Mouse (Mus musculus): ENCODE results near the gene Arhgap25. TPM values are rescaled to one million over a fixed set of nuclear protein-coding genes. Genes with fewer than 3 reads are reported as not detected.
A peak's percentile ranks its signal among the peaks of the same experiment; 100 is the strongest.

The Arhgap25 gene
- polyA plus RNA-seq, 1 experiment from 2014 or later, result 1.6 TPM

DNA sequence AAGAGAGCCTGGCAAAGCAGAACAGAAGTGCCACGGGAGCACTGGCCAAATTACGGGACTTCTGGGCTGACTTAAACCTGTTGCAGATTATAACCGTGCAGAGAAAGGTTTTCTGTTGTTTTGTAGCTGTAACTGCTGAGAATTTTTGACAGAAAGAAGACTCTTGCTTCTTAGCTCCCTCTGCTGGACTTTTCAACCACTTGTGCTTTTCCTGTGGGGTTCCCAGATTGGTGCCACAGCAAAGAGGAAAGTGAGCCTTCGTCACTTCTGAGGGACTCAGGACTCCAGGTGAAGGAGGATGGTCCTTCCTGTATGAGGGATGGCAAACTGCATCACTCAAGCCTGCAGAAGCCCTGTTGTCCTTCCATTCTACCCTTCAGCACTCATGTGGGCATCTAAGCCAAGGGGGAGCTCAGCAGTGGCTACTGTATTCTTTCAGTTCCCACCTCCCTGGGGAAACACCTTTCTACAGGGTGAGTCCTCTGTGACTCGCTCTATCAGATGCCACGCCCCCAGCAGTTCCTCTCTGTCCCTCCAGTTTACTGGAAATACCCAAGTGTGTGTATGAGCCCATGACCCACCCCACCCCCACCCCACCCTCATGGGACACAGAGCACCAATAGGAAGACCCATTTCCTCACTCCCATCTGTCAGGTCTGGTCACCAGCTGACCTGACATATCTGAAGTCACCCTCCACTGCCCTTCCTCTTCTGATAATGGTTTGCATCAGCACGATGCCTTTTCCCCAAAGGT is 19.2 kb upstream of the Arhgap25 start:
- Histone ChIP-seq H3K9me3 (no peaks in the 10 kb centered on the region), H3K4me1 (no peaks in the 10 kb centered on the region; the same call in 1 of the 2 replicates), H3K4me3 (replicated peaks) (no peak overlapping the region), H3K27me3 (no peaks in the 10 kb centered on the region), H3K4me2 (no peak overlapping the region), H3K27ac (no peak overlapping the region), H3K9ac (no peak overlapping the region), H3K36me3 (replicated peaks) (no peaks in the 10 kb centered on the region)
- ATAC-seq (ENCODE audit: low FRiP score), result no peak
- 65% methylated on average over 7 of the region's 7 CpGs for WGBS

DNA sequence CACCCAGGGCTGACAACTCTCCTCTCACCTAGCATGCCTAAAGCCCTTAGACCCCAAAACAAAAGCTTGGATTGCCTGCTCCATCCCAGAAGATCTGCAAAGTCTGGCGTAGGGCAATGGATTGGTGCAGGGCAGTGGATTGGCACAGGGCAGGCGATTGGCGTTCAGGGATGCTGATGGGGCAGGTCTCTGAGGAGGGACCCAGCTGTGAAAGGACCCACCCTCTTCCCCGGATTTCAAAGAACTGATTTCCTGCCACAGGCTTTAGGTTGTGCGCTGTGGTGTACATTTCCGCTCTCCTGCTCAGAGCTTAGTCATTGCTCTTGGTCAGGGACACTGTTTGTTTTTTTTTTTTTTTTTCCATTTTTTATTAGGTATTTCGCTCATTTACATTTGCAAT is 14.8 kb upstream of the Arhgap25 start:
- 86% methylated on average over 7 of the region's 7 CpGs for whole genome bisulfite sequencing
- no peak for ATAC-seq (ENCODE audit: low FRiP score)
- Histone ChIP-seq H3K4me3 (replicated peaks) (no peak overlapping the region), H3K4me2 (no peak overlapping the region), H3K27ac (no peak overlapping the region), H3K4me1 (peaks cover 13% of the 10 kb centered on the region), H3K9me3 (peaks cover 10% of the 10 kb centered on the region; the same call in 1 of the 2 replicates), H3K27me3 (no peaks in the 10 kb centered on the region), H3K9ac (no peak overlapping the region), H3K36me3 (replicated peaks) (0 out of 2 replicates have a peak, but pooled peaks cover 7% of the 10 kb centered on the region)

DNA sequence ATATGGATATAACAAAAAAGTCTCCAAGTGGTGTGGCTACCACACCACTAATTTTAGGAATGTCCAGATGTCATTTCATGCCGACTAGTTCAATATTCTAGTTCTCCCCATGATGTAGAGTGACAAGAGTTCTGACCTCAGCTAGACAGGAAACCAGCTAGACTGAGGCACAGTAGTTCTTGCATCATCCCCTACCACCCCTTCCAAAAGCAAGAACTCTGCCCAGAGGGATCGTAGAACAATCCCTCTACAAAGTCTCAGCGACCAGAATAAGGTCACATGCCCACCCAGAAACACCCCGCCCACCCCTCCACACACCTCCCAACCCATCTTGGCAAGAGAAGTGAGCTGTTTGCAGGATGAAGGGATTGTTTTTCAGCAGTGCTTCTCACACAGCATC is 14.4 kb upstream of the Arhgap25 start:
- H3K4me3 ChIP-seq (replicated peaks), result no peak overlapping the region
- 0 out of 2 replicates have a peak, but pooled peaks cover 7% of the 10 kb centered on the region for H3K36me3 ChIP-seq (replicated peaks)
- WGBS, result 95% methylated on average over 4 of the region's 4 CpGs
- no peak for ATAC-seq (ENCODE audit: low FRiP score)
- peaks cover 10% of the 10 kb centered on the region; the same call in 1 of the 2 replicates for H3K9me3 ChIP-seq
- no peak overlapping the region for H3K4me2 ChIP-seq
- peaks cover 13% of the 10 kb centered on the region for H3K4me1 ChIP-seq
- H3K27ac ChIP-seq, result no peak overlapping the region
- H3K9ac ChIP-seq, result no peak overlapping the region
- no peaks in the 10 kb centered on the region for H3K27me3 ChIP-seq

DNA sequence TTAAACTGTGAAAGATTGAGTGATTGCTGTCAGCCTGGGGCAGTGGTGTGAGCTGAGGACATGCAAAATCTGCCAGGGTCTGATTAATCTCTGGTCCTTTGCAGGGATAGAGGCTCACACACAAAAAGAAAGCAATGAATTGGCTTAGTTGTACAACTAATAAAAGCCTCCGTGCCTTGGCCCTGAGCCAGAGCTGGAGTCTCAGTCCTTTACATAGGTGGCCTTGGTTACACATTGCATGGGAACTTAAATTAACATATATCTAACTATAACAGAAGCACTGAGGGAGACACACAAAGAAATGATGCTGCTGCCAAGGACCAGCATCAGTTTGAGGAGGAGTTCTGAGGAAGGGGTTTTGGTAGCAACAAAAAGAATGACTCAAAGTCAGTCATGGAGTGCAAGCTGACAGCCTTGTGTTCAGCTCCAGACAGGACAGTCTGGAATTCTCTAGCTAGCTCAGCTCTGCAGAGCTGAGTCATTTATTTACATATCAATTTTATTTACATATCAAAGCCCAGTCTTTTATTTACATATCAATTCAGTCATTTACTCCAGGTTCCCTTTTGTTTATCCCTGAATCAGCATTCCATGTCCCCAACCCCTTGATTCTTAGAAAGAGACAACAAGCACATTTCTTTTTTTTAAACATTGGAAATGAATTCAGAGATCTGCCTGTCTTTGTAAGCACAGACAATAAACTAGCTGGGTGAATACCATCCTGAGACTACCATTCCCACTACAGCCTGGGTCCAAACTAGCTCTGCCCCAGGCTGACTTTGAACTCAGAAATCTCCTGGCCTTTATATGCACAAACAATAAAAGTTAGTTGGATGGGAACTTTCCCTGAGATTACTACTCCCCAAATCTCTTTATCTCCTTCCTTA is 12.5 kb upstream of the Arhgap25 start:
- 6% methylated on average over 1 of the region's 1 CpGs for WGBS
- Histone ChIP-seq H3K27ac (peak overlapping the region; percentile 80), H3K4me3 (replicated peaks) (no peak overlapping the region), H3K9ac (no peak overlapping the region), H3K9me3 (peaks cover 10% of the 10 kb centered on the region; the same call in 1 of the 2 replicates), H3K4me1 (peaks cover 13% of the 10 kb centered on the region), H3K36me3 (replicated peaks) (0 out of 2 replicates have a peak, but pooled peaks cover 7% of the 10 kb centered on the region), H3K4me2 (0 out of 2 replicates have a peak overlapping the region, but pooled peaks have one; percentile 25), H3K27me3 (no peaks in the 10 kb centered on the region)
- ATAC-seq (ENCODE audit: low FRiP score), result peak; percentile 95

DNA sequence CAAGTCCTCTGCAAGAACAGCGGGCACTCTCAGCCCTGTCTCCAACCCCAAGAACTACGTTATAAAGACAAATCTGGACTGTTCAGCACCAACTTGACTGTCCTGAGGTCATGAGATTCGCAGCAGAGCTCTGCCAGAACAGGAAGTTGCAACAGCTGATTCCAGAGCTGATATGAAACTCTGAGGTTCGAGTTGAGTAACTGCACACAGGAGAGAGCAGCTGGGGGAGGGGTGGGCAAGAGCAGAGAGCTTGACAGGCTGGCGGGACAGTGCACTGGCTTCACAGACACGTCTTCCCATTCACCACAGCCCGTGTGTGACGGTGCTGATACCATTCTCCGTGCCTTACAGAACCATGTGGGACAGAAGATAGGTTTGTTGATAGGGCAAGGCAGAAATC is 9.0 kb upstream of the Arhgap25 start:
- ATAC-seq (ENCODE audit: low FRiP score), result no peak
- 85% methylated on average over 9 of the region's 9 CpGs for WGBS
- no peak overlapping the region for H3K4me2 ChIP-seq
- no peak overlapping the region for H3K27ac ChIP-seq
- H3K36me3 ChIP-seq (replicated peaks), result 0 out of 2 replicates have a peak, but pooled peaks cover 7% of the 10 kb centered on the region
- H3K27me3 ChIP-seq, result no peaks in the 10 kb centered on the region
- no peak overlapping the region for H3K4me3 ChIP-seq (replicated peaks)
- peaks cover 20% of the 10 kb centered on the region for H3K4me1 ChIP-seq
- H3K9ac ChIP-seq, result no peak overlapping the region
- peaks cover 10% of the 10 kb centered on the region; the same call in 1 of the 2 replicates for H3K9me3 ChIP-seq

DNA sequence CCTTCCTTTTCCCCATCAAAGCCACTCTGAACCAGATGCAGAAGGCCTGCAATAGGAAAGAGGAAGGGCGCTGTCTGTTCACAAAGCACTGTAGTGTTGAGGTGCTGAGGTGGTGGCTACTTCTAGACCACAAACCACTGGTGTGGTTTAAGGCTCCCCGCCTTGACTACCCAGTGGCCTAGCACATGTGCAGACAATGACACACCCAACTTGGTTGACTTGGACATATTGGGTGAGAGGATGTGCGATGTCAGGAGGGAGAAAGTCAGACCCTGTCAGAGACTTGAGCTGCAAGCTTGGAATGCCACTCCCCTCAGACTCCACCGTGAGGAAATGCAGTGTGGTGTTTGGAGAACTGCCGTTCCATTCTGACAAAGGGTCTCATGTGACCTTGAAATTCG is 8.1 kb upstream of the Arhgap25 start:
- WGBS, result 91% methylated on average over 6 of the region's 6 CpGs
- no peak overlapping the region for H3K27ac ChIP-seq
- no peaks in the 10 kb centered on the region for H3K36me3 ChIP-seq (replicated peaks)
- peaks cover under 1% of the 10 kb centered on the region; the same call in 1 of the 2 replicates for H3K9me3 ChIP-seq
- no peak overlapping the region for H3K9ac ChIP-seq
- H3K4me1 ChIP-seq, result peaks cover 22% of the 10 kb centered on the region
- no peaks in the 10 kb centered on the region for H3K27me3 ChIP-seq
- H3K4me3 ChIP-seq (replicated peaks), result no peak overlapping the region
- no peak overlapping the region for H3K4me2 ChIP-seq
- no peak for ATAC-seq (ENCODE audit: low FRiP score)

DNA sequence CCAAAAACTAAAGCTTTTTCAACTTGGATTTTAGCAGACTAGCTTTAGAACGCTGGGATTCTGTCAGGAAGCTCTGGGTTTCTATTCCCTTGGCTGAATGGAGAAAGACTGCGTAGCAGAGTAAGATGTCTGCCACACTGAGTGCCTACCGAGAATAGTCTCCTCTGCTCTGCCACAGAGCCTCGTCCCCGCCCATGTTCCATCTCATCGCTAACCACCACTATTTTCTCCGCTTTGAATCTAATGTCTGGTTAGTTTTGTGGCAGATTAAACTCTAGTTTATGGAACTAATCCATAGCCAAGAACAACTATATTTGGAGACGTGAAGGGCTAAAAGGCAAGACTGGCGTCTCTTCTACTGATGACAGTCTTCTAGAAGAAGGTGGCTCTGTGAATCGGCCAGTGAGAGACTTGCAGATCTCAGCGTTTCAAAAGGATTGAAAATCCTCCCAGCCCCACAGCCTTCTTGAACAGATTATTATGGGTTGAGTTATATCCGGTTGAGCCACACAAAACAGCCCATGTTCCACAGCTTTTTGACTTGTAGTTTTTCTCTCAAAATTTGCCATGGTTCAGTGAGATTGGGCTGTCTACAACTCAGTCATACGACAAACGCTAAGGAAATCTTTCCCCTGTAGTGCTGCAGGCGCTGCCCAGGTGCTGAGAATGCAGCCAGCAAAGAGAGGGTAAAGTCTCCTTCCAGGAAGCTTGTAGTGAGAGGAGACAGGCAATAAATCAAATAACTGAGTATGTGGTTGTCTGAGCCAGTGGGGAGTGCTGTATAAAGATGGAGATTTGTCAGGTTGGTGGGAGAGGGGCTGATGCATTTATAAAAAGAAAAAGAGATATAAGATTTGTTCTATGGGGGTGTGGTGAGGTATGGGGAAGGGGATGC is 5.6 kb upstream of the Arhgap25 start:
- 87% methylated on average over 15 of the region's 15 CpGs for WGBS
- ATAC-seq (ENCODE audit: low FRiP score), result no peak

DNA sequence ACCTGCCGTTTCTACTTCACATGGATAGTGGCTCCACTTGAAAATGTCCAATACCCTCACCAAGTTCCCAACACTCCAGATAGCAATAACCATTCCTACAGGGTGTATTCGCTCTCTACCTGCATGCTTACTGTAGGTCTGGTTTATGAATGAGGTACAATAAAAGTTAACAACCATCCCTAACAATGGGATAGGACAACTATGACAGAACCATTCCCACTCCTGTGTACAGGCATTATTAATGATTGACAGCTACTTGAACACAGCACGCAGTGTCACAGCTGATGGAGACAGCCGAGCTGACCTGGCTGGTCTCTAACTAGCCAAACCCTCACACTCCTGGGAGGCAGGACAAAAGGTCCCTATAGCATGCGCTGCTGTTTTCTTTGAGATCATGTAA is 4.6 kb upstream of the Arhgap25 start:
- ATAC-seq (ENCODE audit: low FRiP score), result no peak
- 80% methylated on average over 5 of the region's 5 CpGs for WGBS
- no peak overlapping the region for H3K27ac ChIP-seq
- H3K4me1 ChIP-seq, result peaks cover 17% of the 10 kb centered on the region; the same call in 1 of the 2 replicates
- no peak overlapping the region for H3K9ac ChIP-seq
- no peaks in the 10 kb centered on the region for H3K36me3 ChIP-seq (replicated peaks)
- no peak overlapping the region for H3K4me2 ChIP-seq
- H3K9me3 ChIP-seq, result no peaks in the 10 kb centered on the region
- H3K4me3 ChIP-seq (replicated peaks), result no peak overlapping the region
- no peaks in the 10 kb centered on the region for H3K27me3 ChIP-seq

More for the DNA sequence above, 5.6 kb upstream of the Arhgap25 start:
- peaks cover 12% of the 10 kb centered on the region; the same call in 1 of the 2 replicates for H3K4me1 ChIP-seq
- H3K4me3 ChIP-seq (replicated peaks), result no peak overlapping the region
- H3K9me3 ChIP-seq, result no peaks in the 10 kb centered on the region
- H3K9ac ChIP-seq, result no peak overlapping the region
- no peak overlapping the region for H3K27ac ChIP-seq
- no peak overlapping the region for H3K4me2 ChIP-seq
- no peaks in the 10 kb centered on the region for H3K36me3 ChIP-seq (replicated peaks)
- no peaks in the 10 kb centered on the region for H3K27me3 ChIP-seq

DNA sequence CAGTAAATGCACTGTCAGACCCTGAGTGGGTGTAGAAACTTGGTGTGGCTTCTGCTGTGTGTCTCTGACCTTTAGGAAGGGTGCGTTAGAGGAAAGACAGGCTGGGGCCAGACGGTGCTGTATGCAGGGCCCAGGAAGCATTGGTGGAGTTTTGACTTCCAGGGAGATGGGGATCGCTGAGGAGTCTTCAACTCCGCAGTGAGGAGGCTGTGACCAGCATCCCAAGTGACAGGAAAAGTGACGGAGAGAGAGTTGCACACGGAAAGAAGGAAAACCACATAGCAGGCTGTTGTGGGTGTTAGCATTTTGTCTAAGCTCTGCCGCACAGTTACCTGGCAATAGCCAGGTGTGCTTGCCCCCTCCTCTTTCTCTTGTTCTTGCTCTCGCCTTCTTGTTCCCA is 3.2 kb upstream of the Arhgap25 start:
- Histone ChIP-seq H3K27me3 (no peaks in the 10 kb centered on the region), H3K9me3 (no peaks in the 10 kb centered on the region), H3K4me1 (peaks cover 17% of the 10 kb centered on the region; the same call in 1 of the 2 replicates), H3K27ac (no peak overlapping the region), H3K36me3 (replicated peaks) (no peaks in the 10 kb centered on the region), H3K4me2 (no peak overlapping the region), H3K4me3 (replicated peaks) (no peak overlapping the region), H3K9ac (no peak overlapping the region)
- ATAC-seq (ENCODE audit: low FRiP score), result no peak
- WGBS, result 73% methylated on average over 8 of the region's 8 CpGs

DNA sequence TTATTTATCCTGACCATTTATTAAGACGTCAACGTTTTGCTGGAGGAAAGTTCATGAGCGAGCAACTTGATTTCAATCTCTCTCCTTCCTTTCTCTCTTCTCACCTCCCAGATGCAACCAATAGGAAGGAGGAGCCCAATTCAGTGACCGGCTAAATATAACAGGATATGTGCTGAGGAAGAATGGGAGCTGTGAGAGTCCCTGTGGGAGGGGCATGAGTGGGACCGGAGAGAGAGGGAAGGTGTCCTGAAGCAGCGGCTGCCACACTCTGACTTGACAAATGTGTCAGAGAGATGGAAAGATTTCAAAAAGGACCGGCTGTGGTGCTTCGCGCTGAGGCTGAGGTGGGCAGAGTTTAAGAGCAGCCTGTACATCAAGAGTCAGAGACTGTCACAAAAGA is 2.6 kb upstream of the Arhgap25 start:
- no peak overlapping the region for H3K9ac ChIP-seq
- ATAC-seq (ENCODE audit: low FRiP score), result no peak
- no peaks in the 10 kb centered on the region for H3K27me3 ChIP-seq
- peaks cover 17% of the 10 kb centered on the region; the same call in 1 of the 2 replicates for H3K4me1 ChIP-seq
- no peaks in the 10 kb centered on the region for H3K9me3 ChIP-seq
- no peak overlapping the region for H3K27ac ChIP-seq
- 78% methylated on average over 9 of the region's 9 CpGs for WGBS
- no peaks in the 10 kb centered on the region for H3K36me3 ChIP-seq (replicated peaks)
- no peak overlapping the region for H3K4me2 ChIP-seq
- H3K4me3 ChIP-seq (replicated peaks), result no peak overlapping the region

DNA sequence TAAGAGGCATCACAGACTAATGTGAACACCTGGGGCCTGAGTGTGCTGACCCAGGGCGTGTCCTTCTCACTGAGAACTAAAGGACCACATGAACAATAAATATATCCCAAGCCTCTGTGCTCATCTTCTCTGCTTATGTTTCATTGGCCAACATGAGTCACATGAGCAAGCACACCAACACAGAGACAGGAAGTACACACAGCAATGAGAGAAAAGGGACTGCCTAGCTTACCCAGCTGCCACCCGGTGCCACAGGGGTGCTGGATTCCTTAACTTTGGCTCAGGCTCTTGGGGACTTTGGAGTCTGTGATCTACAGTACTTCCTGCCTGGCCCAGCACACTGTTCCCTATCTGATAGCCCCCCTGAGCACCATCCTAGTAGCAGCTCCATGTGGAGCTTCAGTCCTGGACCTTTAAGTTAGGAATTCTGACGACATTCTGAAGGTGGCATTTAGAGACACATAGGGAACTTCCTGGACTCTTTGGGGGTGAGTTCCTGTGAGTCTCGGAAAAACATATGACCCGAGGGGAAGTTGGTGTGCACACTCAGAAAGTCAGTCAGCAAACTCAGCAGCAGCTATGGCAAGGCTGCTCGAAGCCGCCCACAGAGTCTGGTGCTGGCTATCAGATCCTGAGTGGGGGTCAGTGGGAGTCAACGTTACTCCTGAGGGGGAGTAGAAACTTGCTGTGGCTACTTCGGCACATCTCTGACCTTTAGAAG is 2.0 kb upstream of the Arhgap25 start:
- WGBS, result 88% methylated on average over 9 of the region's 9 CpGs
- H3K9ac ChIP-seq, result no peak overlapping the region
- H3K27me3 ChIP-seq, result no peaks in the 10 kb centered on the region
- no peaks in the 10 kb centered on the region for H3K9me3 ChIP-seq
- H3K4me3 ChIP-seq (replicated peaks), result no peak overlapping the region
- no peak overlapping the region for H3K27ac ChIP-seq
- H3K4me2 ChIP-seq, result no peak overlapping the region
- no peaks in the 10 kb centered on the region for H3K36me3 ChIP-seq (replicated peaks)
- peaks cover 12% of the 10 kb centered on the region; the same call in 1 of the 2 replicates for H3K4me1 ChIP-seq
- ATAC-seq (ENCODE audit: low FRiP score), result no peak
